Mouse (Mus musculus): ENCODE results near the gene Gja5.

DNA sequence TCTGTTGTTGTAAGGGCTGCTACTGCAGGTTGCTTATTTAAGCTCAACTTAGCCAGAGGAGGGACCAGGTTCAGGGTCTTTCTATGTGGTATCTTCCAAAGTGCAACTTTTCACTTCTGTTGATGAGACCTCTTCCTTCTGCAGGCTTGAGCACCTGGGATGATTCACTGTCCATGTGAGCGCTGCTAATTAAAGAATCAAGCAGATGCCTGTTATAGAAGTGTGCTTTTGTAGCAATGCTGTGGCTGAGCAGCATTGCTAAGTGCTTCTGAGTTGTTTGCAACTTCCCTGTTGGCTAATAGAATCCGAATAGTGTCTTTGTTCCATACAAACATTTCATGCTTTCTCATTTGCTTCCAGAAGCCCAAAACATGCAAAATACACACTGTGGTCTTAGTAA is 34.2 kb upstream of the Gja5 start:
- TF ChIP-seq CTCF (IDR thresholded peaks at IDR 0.05) (no peak), EP300 (IDR thresholded peaks at IDR 0.05) (no peak)
